Mouse (Mus musculus) activated CD4-positive, CD25-positive, alpha-beta regulatory T cell, adult 9 weeks (primary cell): ENCODE measurements around the gene Clp1. TPM values are rescaled to one million over a fixed set of nuclear protein-coding genes. Genes with fewer than 3 reads are reported as not detected.

Experiments
- polyA plus RNA-seq: library from polyadenylated mRNA; unstranded; fragments of 100-300 nt; shearing (Covaris generic); gene quantifications from one replicate; pipeline ENCODE4 v1.2.1, GENCODE M21; 2017

Gene Clp1
- 62.7 TPM for polyA plus RNA-seq

GRCm38 (mm10) chr2:84727172-84727858 is at the start of gene Clp1:
Gene Clp1 (minus strand): TSS chr2:84727350.

GRCm38 (mm10) chr2:84775241-84775640 is 48.1 kb upstream of the Clp1 start, which contains the start of gene Serping1:
Gene Serping1 (minus strand): TSS chr2:84775444.

GRCm38 (mm10) chr2:84743561-84743960 is 16.4 kb upstream of the Clp1 start, which contains the start of gene Gm19426:
Gene Gm19426 (minus strand): TSS chr2:84743655.

GRCm38 (mm10) chr2:84733579-84734300 is 6.6 kb upstream of the Clp1 start, which contains the start of gene Ypel4:
Gene Ypel4 (plus strand): TSS chr2:84734058.

GRCm38 (mm10) chr2:84714811-84715561 is 12.2 kb downstream of the Clp1 start, which contains the start of gene Zdhhc5:
Gene Zdhhc5 (minus strand): TSS chr2:84715180.

GRCm38 (mm10) chr2:84679016-84679415 is 48.1 kb downstream of the Clp1 start, which contains the start of gene Tmx2:
Gene Tmx2 (minus strand): TSS chr2:84679140.

GRCm38 (mm10) chr2:84677968-84678880 is 48.9 kb downstream of the Clp1 start, which contains the start of the genes Gm28635 and Med19:
Gene Gm28635 (minus strand): TSS chr2:84678041.
Gene Med19 (plus strand): TSS chr2:84678402.

Other genes with a start within 250 kb of the Clp1 start
- 2.9 TPM for gene Ctnnd1, start 76.6 kb downstream of the Clp1 start, polyA plus RNA-seq
- gene Btbd18, start 68.3 kb downstream of the Clp1 start, polyA plus RNA-seq: 0.12 TPM
- gene Selenoh, start 56.6 kb downstream of the Clp1 start, polyA plus RNA-seq: 89.0 TPM
- gene Gm28635, start 49.3 kb downstream of the Clp1 start, polyA plus RNA-seq: not detected
- gene Med19, start 48.9 kb downstream of the Clp1 start, polyA plus RNA-seq: 41.4 TPM
- gene Tmx2, start 48.2 kb downstream of the Clp1 start, polyA plus RNA-seq: 108 TPM
- gene Zdhhc5, start 12.2 kb downstream of the Clp1 start, polyA plus RNA-seq: 23.4 TPM
- 2.3 TPM for gene Ypel4, start 6.7 kb upstream of the Clp1 start, polyA plus RNA-seq
- gene Gm19426, start 16.3 kb upstream of the Clp1 start, polyA plus RNA-seq: not detected
- not detected for gene Serping1, start 48.1 kb upstream of the Clp1 start, polyA plus RNA-seq
- 77.5 TPM for gene Ube2l6, start 71.5 kb upstream of the Clp1 start, polyA plus RNA-seq
- gene Smtnl1, start 95.3 kb upstream of the Clp1 start, polyA plus RNA-seq: not detected
- gene Timm10, start 99.6 kb upstream of the Clp1 start, polyA plus RNA-seq: 34.2 TPM
- 12.3 TPM for gene Slc43a1, start 111.5 kb upstream of the Clp1 start, polyA plus RNA-seq
- gene Rtn4rl2, start 159.4 kb upstream of the Clp1 start, polyA plus RNA-seq: not detected
- gene Slc43a3, start 209.2 kb upstream of the Clp1 start, polyA plus RNA-seq: 14.3 TPM